Comparison of ENCODE assay signal across 8 mouse cellular contexts in genomic region chr4:70219776-70220175, GRCm38 (mm10).
DNase-seq lines count a peak whose midpoint lies in the region.

No protein-coding gene starts in this region.

- intact Hi-C loops in heart, postnatal 25 days (cut with DNase I): no loop called here

- DNase-seq in adrenal gland, postnatal 10 days: peak; percentile 18
- DNase-seq in adrenal gland, postnatal 4 days (ENCODE audit: low spot score in 2 of 2): no peak
- DNase-seq in heart, adult 8-10 months (ENCODE audit: low spot score): peak; percentile 24
- no peak for DNase-seq in heart, postnatal 25 days (ENCODE audit: low spot score)
- DNase-seq in lung, postnatal 14 days: peak; percentile 2
- DNase-seq in lung, postnatal 25 days (ENCODE audit: low spot score): no peak
- peak; percentile 54 for DNase-seq in skeletal muscle tissue, adult 2 months (ENCODE audit: low read depth, low spot score)
- DNase-seq in urinary bladder, postnatal 4 days (ENCODE audit: low spot score in 2 of 2): no peak

Comparison
In these comparisons a context has a peak if more than half of its experiments do, and no peak if none do; other contexts are left out.
1. DNase-seq: peak in adrenal gland, postnatal 10 days (single experiment), heart, adult 8-10 months (single experiment), lung, postnatal 14 days (single experiment) and skeletal muscle tissue, adult 2 months (single experiment); none in adrenal gland, postnatal 4 days (0 of 2), heart, postnatal 25 days (single experiment), lung, postnatal 25 days (single experiment) and urinary bladder, postnatal 4 days (0 of 2).